Mouse (Mus musculus): ENCODE data around the gene Il19.

- TF ChIP-seq POU5F1 (IDR thresholded peaks at IDR 0.05; ENCODE audit: borderline replicate concordance, low read length) (no peak), CTCF (conservative IDR thresholded peaks at IDR 0.05; ENCODE audit: low read length) (no peak)
These were observed 2.7 kb downstream of the Il19 start for GRCm38 (mm10) chr1:130937170-130937569.

Data from E14TG2a.4 (cell line).